Mouse (Mus musculus) stomach, postnatal 0 days (tissue): ENCODE measurements around the gene Gpx5. TPM values are rescaled to one million over a fixed set of nuclear protein-coding genes. Genes with fewer than 3 reads are reported as not detected.
A peak's percentile ranks its signal among the peaks of the same experiment; 100 is the strongest.

Source experiments
- ATAC-seq: fragments of 200-750 bp; cut with Nextera tagmentation; 2 replicates; pipeline ENCODE4 v1.8.0; 2017; ENCODE audit not compliant: low FRiP score, low TSS enrichment
- DNase-seq: peaks from one replicate; pipeline ENCODE4 v3.0.0-alpha.2; 2016; ENCODE audit warnings: low spot score
- H3K27ac ChIP-seq: fragments of 300-500 bp; sonication (generic); replicated peaks from 2 replicates; pipeline ENCODE4 v1.5.1; 2014; ENCODE audit warnings: mild to moderate bottlenecking, control low read depth
- H3K27me3 ChIP-seq: fragments of 300-500 bp; sonication (generic); 2 replicates; pipeline ENCODE4 v1.6.1; 2014; ENCODE audit warnings: low read length; ENCODE audit not compliant: control insufficient read depth, insufficient read depth
- H3K36me3 ChIP-seq: fragments of 300-500 bp; sonication (generic); 2 replicates; pipeline ENCODE4 v1.6.1; 2014; ENCODE audit warnings: low read length, mixed read lengths; ENCODE audit not compliant: control insufficient read depth, insufficient read depth
- H3K4me1 ChIP-seq: fragments of 300-500 bp; sonication (generic); replicated peaks from 2 replicates; pipeline ENCODE4 v1.6.1; 2014; ENCODE audit warnings: antibody characterized with exemption; ENCODE audit not compliant: control insufficient read depth, insufficient read depth
- H3K4me2 ChIP-seq: fragments of 300-500 bp; sonication (generic); replicated peaks from 2 replicates; pipeline ENCODE4 v1.6.1; 2014; ENCODE audit warnings: low read depth, mild to moderate bottlenecking, control low read depth, moderate library complexity
- H3K4me3 ChIP-seq: fragments of 300-500 bp; sonication (generic); 2 replicates; pipeline ENCODE4 v1.5.1; 2014; ENCODE audit warnings: low read depth, low read length, control low read depth
- H3K9ac ChIP-seq: fragments of 300-500 bp; sonication (generic); 2 replicates; pipeline ENCODE4 v1.6.1; 2014; ENCODE audit warnings: mild to moderate bottlenecking, low read length, control low read depth, mixed read lengths
- H3K9me3 ChIP-seq: fragments of 300-500 bp; sonication (generic); 2 replicates; pipeline ENCODE4 v1.6.1; 2016; ENCODE audit warnings: low read length; ENCODE audit not compliant: control insufficient read depth
- CTCF ChIP-seq: IDR thresholded peaks from 2 replicates; pipeline ENCODE4 v1.5.1; 2016; ENCODE audit warnings: antibody characterized with exemption, low read depth, mild to moderate bottlenecking, moderate library complexity
- EP300 ChIP-seq: optimal IDR thresholded peaks from 2 replicates; pipeline ENCODE3; 2016; ENCODE audit warnings: antibody characterized with exemption
- WGBS: fragments of 180-500 bp; shearing (Covaris S2); extraction: QIAGEN DNeasy Blood & Tissue Kit; methylation state at CpG from one replicate; pipeline ENCODE4 v1.1.7; 2014; 5-methylcytosine and 5-hydroxymethylcytosine counted together
- polyA plus RNA-seq: library from polyadenylated mRNA; unstranded; fragments of >200 nt; fragmentation: Nextera tagmentation; extraction: Ambion mirVana; gene quantifications from 2 replicates; pipeline ENCODE4 v1.2.1, GENCODE M21; 2015

Gpx5 gene
- polyA plus RNA-seq, 1 experiment from 2014 or later, result not detected

DNA sequence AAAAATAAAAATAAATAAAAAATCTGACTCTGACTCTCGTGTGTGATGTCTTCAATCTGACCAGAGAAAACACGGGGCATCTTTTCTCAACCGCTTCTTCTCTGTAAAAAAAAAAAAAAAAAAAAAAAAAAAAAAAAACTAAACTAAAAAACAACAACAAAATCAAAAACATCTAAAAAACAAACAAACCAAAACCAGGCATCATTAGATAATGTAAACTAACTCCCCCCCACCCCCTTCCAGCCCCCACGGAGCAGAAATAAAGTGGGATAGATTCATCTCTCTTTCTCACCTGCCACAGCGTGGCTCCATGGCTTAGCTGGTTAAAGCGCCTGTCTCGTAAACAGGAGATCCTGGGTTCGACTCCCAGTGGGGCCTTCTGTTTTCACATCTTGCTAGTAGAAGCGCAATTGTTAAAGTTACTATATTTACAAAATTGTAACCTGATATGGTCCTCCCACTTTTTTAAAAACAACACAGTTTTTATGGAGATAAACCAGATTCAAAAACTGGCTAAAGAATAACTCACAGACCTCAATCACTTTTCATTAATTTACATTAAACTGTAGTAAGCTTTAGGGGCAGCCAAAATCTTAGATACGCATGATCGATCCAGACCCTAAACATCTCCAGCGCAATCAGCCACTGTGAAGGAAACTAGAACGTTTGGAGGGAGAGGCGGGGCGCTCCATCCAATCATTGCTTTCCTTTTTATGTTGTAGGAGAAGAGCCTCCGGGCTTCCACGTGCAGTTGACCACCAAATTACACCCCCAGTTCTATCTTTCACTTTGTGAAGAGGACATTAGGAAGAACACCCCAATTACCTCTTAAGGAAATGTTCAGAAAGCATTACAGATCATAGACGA lies 30.2 kb upstream of the Gpx5 start:
- Histone ChIP-seq H3K9ac (no peak overlapping the region), H3K4me2 (0 out of 2 replicates have a peak overlapping the region, but pooled peaks have one; percentile 11), H3K4me3 (no peak overlapping the region), H3K36me3 (no peaks in the 10 kb centered on the region), H3K4me1 (no peaks in the 10 kb centered on the region), H3K9me3 (no peaks in the 10 kb centered on the region), H3K27ac (no peak overlapping the region), H3K27me3 (no peaks in the 10 kb centered on the region; the same call in 1 of the 2 replicates)
- WGBS, result 17% methylated on average over 18 of the region's 18 CpGs
- DNase-seq, result no peak
- ATAC-seq, result no peak
- TF ChIP-seq EP300 (no peak), CTCF (no peak)

DNA sequence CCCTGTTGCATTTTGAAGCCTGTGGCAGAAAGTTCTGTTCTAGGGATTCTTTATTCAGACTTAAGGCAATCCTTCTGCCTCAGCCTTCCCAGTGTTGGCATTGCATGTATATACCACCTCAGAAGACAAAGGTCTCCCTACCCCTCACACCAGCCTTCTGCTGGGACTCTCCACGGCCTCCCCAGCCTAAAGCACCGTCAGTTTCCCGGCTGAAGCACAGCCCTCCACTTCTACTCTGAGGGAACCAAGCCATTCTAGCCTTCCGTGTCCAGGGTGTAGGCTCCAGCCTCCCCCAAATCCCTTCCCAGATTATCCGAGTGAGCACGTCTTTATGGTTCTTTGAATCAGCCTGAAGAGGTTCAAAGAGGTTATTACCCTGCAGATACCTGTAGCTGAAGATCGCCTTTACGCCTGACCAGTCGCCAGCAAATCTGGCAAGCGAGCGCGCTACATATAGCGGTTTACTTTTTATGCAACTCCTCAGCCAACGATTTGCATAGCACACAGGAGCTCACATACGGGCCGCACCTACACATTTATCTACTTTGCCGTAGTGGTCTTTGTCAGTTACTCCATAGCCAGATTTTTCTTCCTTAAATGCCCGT lies 29.5 kb upstream of the Gpx5 start:
- H3K9ac ChIP-seq, result no peak overlapping the region
- 0 out of 2 replicates have a peak overlapping the region, but pooled peaks have one; percentile 6 for H3K4me3 ChIP-seq
- no peaks in the 10 kb centered on the region; the same call in 1 of the 2 replicates for H3K27me3 ChIP-seq
- WGBS, result 9% methylated on average over 18 of the region's 18 CpGs
- no peaks in the 10 kb centered on the region for H3K4me1 ChIP-seq
- DNase-seq (no peak), ATAC-seq (no peak)
- H3K27ac ChIP-seq, result no peak overlapping the region
- H3K36me3 ChIP-seq, result no peaks in the 10 kb centered on the region
- peak overlapping the region; percentile 34; the same call in 1 of the 2 replicates for H3K4me2 ChIP-seq
- no peaks in the 10 kb centered on the region for H3K9me3 ChIP-seq
- TF ChIP-seq EP300, result no peak
- no peak for TF ChIP-seq CTCF

DNA sequence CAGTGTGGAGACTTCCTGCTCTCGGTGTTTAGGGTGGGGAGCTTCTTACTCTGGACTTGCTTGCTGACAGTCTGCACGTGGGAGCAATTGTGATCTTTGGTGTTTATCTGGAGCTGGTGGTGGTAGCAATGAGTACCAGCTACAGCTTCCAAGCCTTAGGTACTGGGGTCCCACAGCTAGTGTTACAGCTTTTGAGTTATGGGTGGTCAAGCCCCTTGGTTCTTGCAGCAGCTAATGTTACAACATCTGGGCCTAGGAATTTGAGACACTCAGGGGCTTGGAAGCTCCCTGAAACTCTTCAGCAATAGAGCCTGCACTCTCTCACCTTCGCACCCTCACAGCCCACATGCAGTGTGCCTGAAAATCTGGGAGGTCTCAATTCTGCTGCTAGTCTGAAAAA lies 27.7 kb upstream of the Gpx5 start:
- TF ChIP-seq CTCF (no peak), EP300 (no peak)

DNA sequence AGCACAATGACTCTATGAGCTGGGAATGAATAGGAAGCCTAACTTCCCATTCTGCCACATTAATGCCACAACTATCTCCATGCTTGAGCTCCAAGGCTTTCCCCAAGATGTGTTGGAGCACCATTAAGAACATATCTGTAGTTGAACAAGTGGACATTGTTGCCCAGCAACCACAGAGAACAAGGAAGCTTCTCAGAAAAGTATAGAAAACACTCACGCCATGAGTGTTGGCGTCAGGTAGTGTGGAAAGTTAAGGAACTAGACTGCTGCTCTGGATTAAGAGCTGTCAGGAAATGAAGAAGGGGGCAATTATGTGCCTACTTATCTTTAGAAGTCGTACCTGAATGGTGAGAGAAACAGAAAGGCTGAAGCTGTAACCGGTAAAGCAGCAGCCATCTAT lies 21.4 kb upstream of the Gpx5 start:
- Histone ChIP-seq H3K27ac (no peak overlapping the region), H3K36me3 (no peaks in the 10 kb centered on the region), H3K9me3 (no peaks in the 10 kb centered on the region), H3K4me3 (no peak overlapping the region), H3K4me1 (no peaks in the 10 kb centered on the region), H3K4me2 (no peak overlapping the region), H3K27me3 (no peaks in the 10 kb centered on the region), H3K9ac (no peak overlapping the region)
- 63% methylated on average over 4 of the region's 4 CpGs for WGBS
- TF ChIP-seq CTCF (no peak), EP300 (no peak)
- ATAC-seq (no peak), DNase-seq (no peak)

More for the DNA sequence above, 27.7 kb upstream of the Gpx5 start:
- no peak overlapping the region for H3K27ac ChIP-seq
- no peaks in the 10 kb centered on the region for H3K9me3 ChIP-seq
- H3K9ac ChIP-seq, result no peak overlapping the region
- H3K36me3 ChIP-seq, result no peaks in the 10 kb centered on the region
- no peak overlapping the region for H3K4me3 ChIP-seq
- H3K27me3 ChIP-seq, result no peaks in the 10 kb centered on the region; the same call in 1 of the 2 replicates
- DNase-seq (no peak), ATAC-seq (no peak)
- no peak overlapping the region for H3K4me2 ChIP-seq
- 59% methylated on average over 3 of the region's 3 CpGs for WGBS
- H3K4me1 ChIP-seq, result no peaks in the 10 kb centered on the region

DNA sequence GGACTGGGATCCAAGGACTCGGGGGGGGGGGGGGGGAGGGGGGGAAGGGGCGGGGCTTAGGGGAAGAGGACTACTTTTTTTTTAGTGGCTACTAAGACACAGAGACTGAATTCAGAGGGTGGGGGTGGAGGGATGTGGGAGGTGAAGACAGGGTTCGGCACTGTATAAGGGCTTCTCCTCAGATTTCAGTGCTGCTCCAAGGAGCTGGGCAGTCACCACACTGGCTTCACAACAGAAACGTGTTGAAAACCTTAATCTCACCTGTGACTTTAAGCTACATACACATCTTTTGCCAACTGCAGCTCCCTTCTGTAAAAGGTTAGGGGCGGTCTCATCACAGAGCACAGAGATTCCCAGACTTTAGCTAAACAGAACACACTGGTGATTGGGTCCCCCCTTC lies 20.3 kb upstream of the Gpx5 start:
- H3K27ac ChIP-seq, result no peak overlapping the region
- no peak overlapping the region for H3K4me2 ChIP-seq
- no peaks in the 10 kb centered on the region for H3K27me3 ChIP-seq
- no peak overlapping the region for H3K9ac ChIP-seq
- H3K9me3 ChIP-seq, result no peaks in the 10 kb centered on the region
- no peaks in the 10 kb centered on the region for H3K36me3 ChIP-seq
- TF ChIP-seq CTCF, result no peak
- no peak for TF ChIP-seq EP300
- WGBS, result 56% methylated on average over 3 of the region's 5 CpGs
- no peak overlapping the region for H3K4me3 ChIP-seq
- ATAC-seq, result no peak
- H3K4me1 ChIP-seq, result no peaks in the 10 kb centered on the region
- DNase-seq, result no peak

DNA sequence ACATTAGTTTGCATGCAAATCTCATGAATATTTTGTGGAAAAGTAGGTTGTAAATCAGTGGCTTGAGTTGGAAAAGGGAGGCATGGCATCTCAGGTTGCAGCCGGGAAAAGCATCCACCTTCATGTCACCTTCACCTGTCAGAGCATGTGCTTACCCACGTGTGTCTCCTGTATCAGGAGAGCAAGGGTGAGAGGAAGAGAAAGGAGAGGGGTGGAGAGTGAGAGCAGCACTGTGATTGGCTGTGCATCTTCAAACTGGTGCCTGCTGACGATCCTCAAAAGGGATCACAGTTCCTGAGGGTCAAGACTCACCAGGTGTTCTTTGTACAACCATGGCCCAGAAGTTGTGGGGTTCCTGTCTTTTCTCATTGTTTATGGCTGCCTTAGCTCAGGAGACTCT lies 19.4 kb upstream of the Gpx5 start, which contains the start of gene Gpx6:
TSS of gene Gpx6 (plus strand) at position 200 of the 400 bp plus-strand sequence.
- 15% methylated on average over 3 of the region's 3 CpGs for WGBS
- no peak within 1 kb of the TSS for H3K4me3 ChIP-seq
- no peak for ATAC-seq
- DNase-seq, result no peak
- H3K4me1 ChIP-seq, result no peaks in the 10 kb centered on the region
- no peaks in the 10 kb centered on the region for H3K27me3 ChIP-seq
- no peak within 1 kb of the TSS for H3K4me2 ChIP-seq
- no peak within 1 kb of the TSS for H3K27ac ChIP-seq
- H3K9me3 ChIP-seq, result no peaks in the 10 kb centered on the region
- TF ChIP-seq CTCF (no peak), EP300 (no peak)
- H3K9ac ChIP-seq, result no peak within 1 kb of the TSS
- no peaks in the 10 kb centered on the region for H3K36me3 ChIP-seq
